Mouse (Mus musculus): Measurements from ENCODE around the gene Taok3. TPM values are rescaled to one million over a fixed set of nuclear protein-coding genes. Genes with fewer than 3 reads are reported as not detected.

Gene Taok3
- polyA plus RNA-seq, 1 experiment = 11.1 TPM

DNA sequence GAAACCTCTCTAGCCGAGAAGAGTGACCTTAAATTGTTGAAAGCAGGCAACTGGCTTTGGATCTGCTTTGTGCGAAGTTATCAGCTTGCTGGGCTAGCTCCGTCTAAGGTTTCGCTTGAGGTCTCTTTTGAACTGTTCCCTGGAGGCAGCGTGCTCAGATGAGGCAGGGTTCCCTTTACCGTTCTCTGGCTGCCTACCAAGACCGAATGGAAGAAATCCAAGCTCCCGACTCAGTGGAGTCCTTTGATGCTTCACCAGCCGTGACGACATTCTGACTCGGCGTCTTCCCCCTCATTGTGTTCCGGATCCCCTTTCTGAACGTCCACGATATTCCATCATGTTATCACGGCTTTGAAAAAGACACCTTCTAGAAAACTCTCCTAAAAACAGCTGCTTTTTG lies 87.4 kb downstream of the Taok3 start:
- no peak for TF ChIP-seq CTCF (conservative IDR thresholded peaks at IDR 0.05; ENCODE audit: insufficient read depth, insufficient read length, low read depth, low read length)
- no peak for TF ChIP-seq POLR2A (IDR thresholded peaks at IDR 0.05; ENCODE audit: low read depth, low read length)
- WGBS = 67% methylated on average over 16 of the region's 16 CpGs
- no peak overlapping the region for H3K27ac ChIP-seq (ENCODE audit: insufficient read depth, low read depth, low read length)
- no peak for DNase-seq
- H3K4me3 ChIP-seq (ENCODE audit: insufficient read depth, low read depth, low read length) = no peak overlapping the region
- H3K4me1 ChIP-seq (ENCODE audit: control insufficient read depth, insufficient read depth, low read length) = no peaks in the 10 kb centered on the region
- no peaks in the 10 kb centered on the region for H3K27me3 ChIP-seq (replicated peaks; ENCODE audit: control insufficient read depth, insufficient read depth, low read length)
- peaks cover 1% of the 10 kb centered on the region; the same call in 1 of the 2 replicates for H3K36me3 ChIP-seq (ENCODE audit: control insufficient read depth, insufficient read depth, low read length)

DNA sequence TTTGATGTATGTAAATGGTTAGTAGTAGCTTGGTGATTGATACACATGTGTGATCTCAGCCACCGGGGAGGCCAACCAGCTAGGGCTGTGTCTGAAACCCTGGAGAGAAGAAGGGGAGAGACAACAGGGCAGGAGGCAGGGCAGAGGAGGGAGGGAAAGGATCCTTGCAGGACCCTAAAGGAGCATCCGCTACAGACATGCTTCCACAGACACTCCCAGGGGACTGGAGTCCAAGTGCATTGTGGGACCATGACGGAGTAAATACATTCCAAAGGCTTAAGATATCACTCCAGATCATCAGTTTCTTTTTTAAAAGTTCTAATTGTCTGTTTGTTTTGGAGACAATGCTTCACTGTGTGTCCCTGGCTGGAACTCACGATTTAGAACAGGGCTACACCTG lies 94.1 kb downstream of the Taok3 start:
- Histone ChIP-seq H3K4me3 (ENCODE audit: insufficient read depth, low read depth, low read length) (no peak overlapping the region), H3K27ac (ENCODE audit: insufficient read depth, low read depth, low read length) (peak overlapping the region; percentile 57), H3K36me3 (ENCODE audit: control insufficient read depth, insufficient read depth, low read length) (0 out of 2 replicates have a peak, but pooled peaks cover 1% of the 10 kb centered on the region), H3K4me1 (ENCODE audit: control insufficient read depth, insufficient read depth, low read length) (no peaks in the 10 kb centered on the region; the same call in 1 of the 2 replicates), H3K27me3 (replicated peaks; ENCODE audit: control insufficient read depth, insufficient read depth, low read length) (no peaks in the 10 kb centered on the region)
- no peak for TF ChIP-seq POLR2A (IDR thresholded peaks at IDR 0.05; ENCODE audit: low read depth, low read length)
- no peak for TF ChIP-seq CTCF (conservative IDR thresholded peaks at IDR 0.05; ENCODE audit: insufficient read depth, insufficient read length, low read depth, low read length)
- DNase-seq = peak; percentile 45
- 71% methylated on average over 4 of the region's 4 CpGs for WGBS

DNA sequence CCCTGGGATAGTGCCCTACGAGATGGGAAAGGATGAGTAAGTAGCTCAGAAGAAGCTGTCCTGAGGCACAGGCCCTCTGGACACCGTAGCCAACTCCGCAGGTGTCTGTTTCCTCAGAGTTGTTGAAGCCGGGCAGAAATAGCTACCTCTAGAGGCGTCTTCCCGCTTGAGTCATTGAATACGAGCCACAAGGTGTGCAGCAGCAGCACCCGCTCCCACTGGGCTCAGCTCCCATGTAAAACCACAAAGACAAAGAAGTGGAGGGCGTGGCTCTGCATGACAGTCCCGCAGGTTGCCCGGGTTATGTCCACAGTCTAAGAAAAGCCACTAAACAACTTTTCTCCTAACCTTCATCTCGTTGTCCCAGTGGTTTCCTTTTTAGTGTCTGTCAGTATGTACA lies 111.1 kb downstream of the Taok3 start:
- no peak overlapping the region for H3K4me3 ChIP-seq (ENCODE audit: insufficient read depth, low read depth, low read length)
- DNase-seq = no peak
- WGBS = 80% methylated on average over 12 of the region's 12 CpGs
- no peaks in the 10 kb centered on the region for H3K4me1 ChIP-seq (ENCODE audit: control insufficient read depth, insufficient read depth, low read length)
- TF ChIP-seq CTCF (conservative IDR thresholded peaks at IDR 0.05; ENCODE audit: insufficient read depth, insufficient read length, low read depth, low read length) (no peak), POLR2A (IDR thresholded peaks at IDR 0.05; ENCODE audit: low read depth, low read length) (no peak)
- no peak overlapping the region for H3K27ac ChIP-seq (ENCODE audit: insufficient read depth, low read depth, low read length)
- H3K27me3 ChIP-seq (replicated peaks; ENCODE audit: control insufficient read depth, insufficient read depth, low read length) = no peaks in the 10 kb centered on the region
- H3K36me3 ChIP-seq (ENCODE audit: control insufficient read depth, insufficient read depth, low read length) = peaks cover 1% of the 10 kb centered on the region; the same call in 1 of the 2 replicates

DNA sequence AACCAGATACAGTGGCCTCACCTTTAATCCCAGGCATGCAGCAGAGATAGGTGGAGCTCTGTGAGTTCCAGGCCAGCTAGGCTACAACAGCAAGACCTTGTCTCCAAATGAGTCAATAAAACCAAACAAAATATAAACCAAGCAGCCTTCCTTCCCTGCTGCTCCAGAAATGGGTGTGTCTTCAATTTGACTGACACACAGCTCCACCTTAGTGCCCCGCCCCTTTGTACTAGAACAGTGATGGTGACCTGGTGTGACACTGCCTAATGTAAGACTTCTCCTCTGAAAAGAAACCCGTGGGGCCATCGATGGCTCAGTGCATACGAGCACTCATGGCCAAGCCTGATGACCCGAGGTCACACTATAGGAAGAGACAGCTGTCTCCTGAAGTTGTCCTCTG lies 116.6 kb downstream of the Taok3 start:
- TF ChIP-seq CTCF (conservative IDR thresholded peaks at IDR 0.05; ENCODE audit: insufficient read depth, insufficient read length, low read depth, low read length) = no peak
- TF ChIP-seq POLR2A (IDR thresholded peaks at IDR 0.05; ENCODE audit: low read depth, low read length) = no peak
- Histone ChIP-seq H3K27ac (ENCODE audit: insufficient read depth, low read depth, low read length) (no peak overlapping the region), H3K4me3 (ENCODE audit: insufficient read depth, low read depth, low read length) (no peak overlapping the region), H3K4me1 (ENCODE audit: control insufficient read depth, insufficient read depth, low read length) (no peaks in the 10 kb centered on the region), H3K36me3 (ENCODE audit: control insufficient read depth, insufficient read depth, low read length) (no peaks in the 10 kb centered on the region), H3K27me3 (replicated peaks; ENCODE audit: control insufficient read depth, insufficient read depth, low read length) (no peaks in the 10 kb centered on the region)
- no peak for DNase-seq
- WGBS = 82% methylated on average over 5 of the region's 5 CpGs

DNA sequence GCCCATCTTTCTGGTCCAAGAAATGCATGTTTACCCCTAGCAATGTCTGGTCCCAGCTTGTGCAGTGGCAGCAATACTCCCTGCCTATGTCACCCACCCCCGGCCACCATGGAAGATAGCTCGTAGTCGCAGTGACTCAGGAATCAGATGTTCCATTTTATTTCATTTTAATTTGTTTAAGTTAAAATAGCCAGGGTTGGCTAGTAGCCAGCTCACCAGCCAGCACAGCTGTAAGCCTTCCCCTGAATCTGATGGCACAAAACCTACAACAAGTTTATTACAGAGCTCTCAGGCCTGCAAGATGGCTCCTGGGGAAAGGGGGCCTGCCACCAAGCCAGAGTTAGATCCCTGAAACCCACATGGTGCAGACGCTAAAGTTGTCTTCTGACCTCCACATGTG lies 119.2 kb downstream of the Taok3 start:
- H3K36me3 ChIP-seq (ENCODE audit: control insufficient read depth, insufficient read depth, low read length) = no peaks in the 10 kb centered on the region
- H3K27me3 ChIP-seq (replicated peaks; ENCODE audit: control insufficient read depth, insufficient read depth, low read length) = no peaks in the 10 kb centered on the region
- no peak overlapping the region for H3K4me3 ChIP-seq (ENCODE audit: insufficient read depth, low read depth, low read length)
- H3K4me1 ChIP-seq (ENCODE audit: control insufficient read depth, insufficient read depth, low read length) = no peaks in the 10 kb centered on the region
- TF ChIP-seq CTCF (conservative IDR thresholded peaks at IDR 0.05; ENCODE audit: insufficient read depth, insufficient read length, low read depth, low read length) (no peak), POLR2A (IDR thresholded peaks at IDR 0.05; ENCODE audit: low read depth, low read length) (no peak)
- H3K27ac ChIP-seq (ENCODE audit: insufficient read depth, low read depth, low read length) = no peak overlapping the region
- no peak for DNase-seq
- WGBS = 89% methylated on average over 4 of the region's 4 CpGs

DNA sequence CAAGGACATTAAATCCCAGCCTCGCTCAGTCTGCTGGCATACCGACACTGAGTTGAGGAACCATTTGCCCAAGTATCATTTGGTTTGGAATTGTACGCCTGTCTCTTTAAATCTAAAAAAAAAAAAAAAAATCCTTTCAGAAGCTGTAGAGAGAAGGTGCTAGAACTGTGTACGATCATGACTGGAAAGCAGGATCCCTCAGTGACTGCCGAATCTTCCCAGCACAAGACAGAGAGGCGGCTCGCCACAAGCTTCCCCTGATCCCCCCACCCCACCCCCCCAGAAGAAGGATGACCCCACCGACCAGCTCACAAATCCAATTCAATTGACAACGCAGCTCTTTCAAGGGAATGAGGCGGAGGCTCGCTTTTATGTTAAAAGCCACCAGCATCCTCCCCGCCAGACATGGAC lies 120.4 kb downstream of the Taok3 start:
- H3K4me3 ChIP-seq (ENCODE audit: insufficient read depth, low read depth, low read length) = peak overlapping the region; percentile 7
- H3K27ac ChIP-seq (ENCODE audit: insufficient read depth, low read depth, low read length) = no peak overlapping the region
- no peaks in the 10 kb centered on the region for H3K36me3 ChIP-seq (ENCODE audit: control insufficient read depth, insufficient read depth, low read length)
- WGBS = 20% methylated on average over 12 of the region's 12 CpGs
- no peaks in the 10 kb centered on the region for H3K4me1 ChIP-seq (ENCODE audit: control insufficient read depth, insufficient read depth, low read length)
- no peak for DNase-seq
- TF ChIP-seq POLR2A (IDR thresholded peaks at IDR 0.05; ENCODE audit: low read depth, low read length) = no peak
- no peaks in the 10 kb centered on the region for H3K27me3 ChIP-seq (replicated peaks; ENCODE audit: control insufficient read depth, insufficient read depth, low read length)

DNA sequence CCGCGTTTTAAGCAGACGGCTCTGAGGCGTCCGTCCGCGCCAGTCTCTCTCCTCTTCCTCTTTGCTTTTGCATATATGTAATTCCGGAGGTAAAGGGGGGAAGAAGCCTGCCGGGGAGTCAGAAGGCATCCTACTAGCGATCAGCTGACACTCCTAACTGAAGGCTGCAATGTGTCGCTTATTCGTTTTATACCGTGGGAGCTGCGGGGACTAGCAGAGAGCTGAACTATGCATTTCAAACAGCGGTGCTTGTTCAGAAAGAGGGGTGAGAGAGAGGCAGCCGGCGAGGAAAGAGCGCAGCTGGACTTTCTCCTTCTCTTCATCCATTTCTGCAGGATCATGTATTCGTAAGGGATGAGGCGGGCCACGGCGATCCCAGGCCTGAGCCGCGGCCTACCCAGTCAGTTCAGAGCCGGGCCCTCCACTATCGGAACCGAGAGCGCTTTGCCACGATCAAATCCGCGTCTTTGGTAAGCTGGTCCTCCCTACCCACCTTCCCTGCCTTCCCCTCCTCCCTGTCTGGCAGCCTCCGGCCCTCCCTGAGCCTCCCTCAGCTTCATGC lies 120.9 kb downstream of the Taok3 start:
- H3K4me1 ChIP-seq (ENCODE audit: control insufficient read depth, insufficient read depth, low read length) = no peaks in the 10 kb centered on the region
- TF ChIP-seq POLR2A (IDR thresholded peaks at IDR 0.05; ENCODE audit: low read depth, low read length) (no peak), CTCF (conservative IDR thresholded peaks at IDR 0.05; ENCODE audit: insufficient read depth, insufficient read length, low read depth, low read length) (no peak)
- no peaks in the 10 kb centered on the region for H3K36me3 ChIP-seq (ENCODE audit: control insufficient read depth, insufficient read depth, low read length)
- no peak overlapping the region for H3K27ac ChIP-seq (ENCODE audit: insufficient read depth, low read depth, low read length)
- DNase-seq = peak; percentile 5
- H3K4me3 ChIP-seq (ENCODE audit: insufficient read depth, low read depth, low read length) = peak overlapping the region; percentile 7
- no peaks in the 10 kb centered on the region for H3K27me3 ChIP-seq (replicated peaks; ENCODE audit: control insufficient read depth, insufficient read depth, low read length)
- 25% methylated on average over 32 of the region's 32 CpGs for WGBS

Measured in kidney, adult 2 months (tissue).